Mouse (Mus musculus) left cerebral cortex, adult 8-10 months (tissue): ENCODE measurements at regions not wholly inside any gene's neighbourhood (a gene's known extent, or its start where the extent isn't known, plus 50 kb on each side); places are given as distances from the start of the nearest gene placed in this dataset.
A peak's percentile ranks its signal among the peaks of the same experiment; 100 is the strongest.

Experiments
- DNase-seq, 2 experiments: peaks; one replicate each; pipeline ENCODE4 v3.0.0; 2022; ENCODE audit warnings: low spot score in 2 of 2

GRCm38 (mm10) chr1:76487481-76487880 lies 941.4 kb downstream of the Slc4a3 start:
- no peak for DNase-seq

DNA sequence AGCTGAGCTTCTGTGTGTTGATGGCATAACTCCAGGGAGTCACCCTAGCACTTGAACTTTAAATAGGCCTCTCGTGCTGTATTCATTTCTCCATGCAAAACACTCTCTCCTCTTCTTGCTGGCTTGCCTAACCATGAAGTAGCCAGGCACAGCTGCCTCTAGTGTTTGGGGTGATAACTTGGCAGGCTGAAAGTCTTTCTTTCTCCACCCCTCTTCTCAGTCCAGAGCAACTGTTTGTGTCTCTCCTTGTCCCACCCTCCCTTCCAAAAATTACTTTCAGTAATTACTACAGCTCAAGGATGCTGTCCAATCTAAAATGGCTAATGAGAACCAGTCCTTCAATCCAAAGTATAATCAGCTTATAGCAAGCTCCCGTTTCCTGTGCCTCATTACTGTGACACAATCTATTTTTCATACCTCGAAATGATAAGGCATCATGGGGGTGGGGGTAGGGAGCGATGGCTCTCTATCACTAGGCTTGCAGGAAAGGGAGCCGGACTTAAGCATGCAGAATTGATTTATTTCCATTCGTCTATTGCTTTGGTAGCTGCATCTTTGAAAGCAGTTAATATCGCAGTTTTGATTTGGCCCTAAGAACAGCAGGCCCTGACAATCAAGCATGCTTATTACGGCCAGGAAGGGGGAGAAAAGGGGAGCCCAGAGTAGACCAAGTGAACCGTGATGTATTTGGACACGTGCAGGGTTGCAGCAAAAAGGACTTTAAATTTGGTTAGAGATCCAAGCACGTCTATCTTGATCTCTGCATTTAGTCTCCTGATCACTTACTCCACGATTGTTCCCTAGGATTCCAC lies 943.8 kb downstream of the Slc4a3 start:
- no peak for DNase-seq

- DNase-seq, result no peak
These were observed 944.7 kb downstream of the Slc4a3 start for GRCm38 (mm10) chr1:76490719-76491118.

DNA sequence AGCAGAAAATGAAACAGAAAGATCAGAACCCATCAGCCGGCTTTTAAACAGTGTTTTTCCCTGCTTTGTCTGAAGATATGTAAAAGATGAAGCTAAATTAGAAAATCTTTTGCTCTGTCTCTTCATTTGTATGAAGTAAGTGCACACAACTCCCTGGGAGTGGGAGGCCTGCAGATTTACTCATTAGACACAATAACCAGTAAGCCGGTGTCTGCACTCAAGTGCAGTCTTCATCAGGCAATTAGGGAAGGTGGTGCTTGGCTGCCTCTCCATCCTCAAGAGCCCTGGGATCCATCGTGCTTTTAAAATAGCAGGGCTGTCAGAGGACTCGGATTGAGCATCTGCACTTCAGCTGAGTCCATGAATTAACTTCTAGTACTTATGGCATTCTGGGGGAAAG lies 945.1 kb downstream of the Slc4a3 start:
- DNase-seq, result peak in 1 of 2 experiments; percentile 49

DNA sequence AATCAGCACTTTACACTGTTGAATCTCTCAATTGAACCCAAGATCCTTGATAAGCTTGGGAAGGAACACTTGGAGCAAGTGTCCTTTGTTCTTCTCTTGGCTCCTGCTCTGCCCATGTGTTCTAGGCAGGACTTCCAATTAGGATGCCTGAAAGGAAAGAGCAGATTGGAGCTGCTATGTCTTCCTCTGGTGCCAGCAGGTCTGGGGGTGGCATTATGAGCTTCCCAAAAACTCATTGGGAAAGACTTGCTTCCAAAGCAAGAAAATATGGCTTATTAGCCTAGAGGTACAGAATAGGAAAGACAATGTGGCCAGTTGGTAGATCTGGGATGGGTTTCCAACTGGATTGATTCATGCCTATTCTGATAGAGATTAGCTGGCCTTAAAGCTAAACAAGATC lies 959.1 kb downstream of the Slc4a3 start:
- peak in 1 of 2 experiments; percentile 46 for DNase-seq

GRCm38 (mm10) chr1:76508821-76509220 lies 962.8 kb downstream of the Slc4a3 start:
- no peak for DNase-seq

- no peak for DNase-seq
These were observed 963.4 kb downstream of the Slc4a3 start for GRCm38 (mm10) chr1:76509486-76509885.

DNA sequence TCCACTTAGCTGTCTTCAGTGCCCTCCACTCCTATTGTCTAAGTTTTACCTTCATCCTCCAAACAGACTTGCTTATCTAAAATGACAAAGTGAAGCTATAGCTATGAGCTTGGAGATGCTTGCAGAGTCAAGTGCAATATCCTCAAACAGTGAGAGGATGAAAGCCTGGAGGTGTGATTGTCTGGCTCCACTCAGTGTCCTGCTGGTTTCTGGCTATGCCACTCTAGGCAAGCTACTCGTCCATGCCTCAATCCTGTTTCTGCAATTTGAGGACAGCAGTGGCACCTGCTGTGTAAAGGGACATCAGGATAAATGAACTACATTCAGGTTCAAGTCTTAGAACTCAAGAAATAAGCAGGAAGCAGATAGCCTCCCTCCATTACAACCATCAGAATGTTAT lies 966.1 kb downstream of the Slc4a3 start:
- DNase-seq, result no peak

GRCm38 (mm10) chr1:76513490-76513889 lies 967.4 kb downstream of the Slc4a3 start:
- no peak for DNase-seq

GRCm38 (mm10) chr1:76529531-76529930 lies 983.5 kb downstream of the Slc4a3 start:
- DNase-seq, result no peak

DNA sequence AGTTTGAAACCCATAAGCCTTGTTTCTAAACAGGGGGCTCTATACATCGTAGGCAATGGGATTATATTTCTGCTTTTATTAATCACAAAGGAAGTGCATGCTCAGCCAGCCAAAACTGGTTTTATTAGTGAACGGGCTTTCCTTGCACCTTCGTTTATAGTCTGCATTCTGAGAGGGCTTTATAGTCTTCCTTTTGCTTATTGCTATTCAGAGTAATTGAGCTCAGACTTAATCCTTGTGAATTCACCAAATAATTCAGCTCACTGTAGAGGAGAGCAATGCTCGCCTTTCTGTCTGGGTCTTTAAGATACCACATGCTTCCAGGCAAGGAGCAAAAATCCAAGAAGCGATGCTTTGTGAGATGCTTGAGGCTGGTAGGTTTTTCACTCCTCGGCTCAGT lies 984.3 kb downstream of the Slc4a3 start:
- DNase-seq, result no peak

DNA sequence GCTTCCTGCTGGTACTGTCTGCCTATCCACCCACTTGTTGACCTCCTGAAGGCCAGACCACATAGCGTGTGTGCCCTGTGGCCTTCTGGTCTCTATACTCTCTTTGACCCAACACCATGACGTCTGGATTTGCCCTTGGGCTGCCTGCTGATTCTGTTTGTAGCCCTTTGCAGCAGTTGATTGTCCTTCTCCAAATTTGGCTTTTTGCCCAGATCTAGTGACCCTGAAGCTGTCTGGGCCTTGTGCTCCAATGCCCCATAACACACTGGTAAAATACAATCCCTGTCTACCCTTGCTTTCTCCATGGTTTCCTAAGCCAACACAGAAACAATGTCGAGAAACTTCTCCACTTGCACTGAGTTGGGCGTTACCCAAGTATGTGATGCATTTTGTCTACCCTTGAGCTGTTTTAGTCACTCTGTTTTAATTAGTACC lies 979.3 kb downstream of the Epha4 start:
- no peak for DNase-seq

- no peak for DNase-seq
These were observed 974.4 kb downstream of the Epha4 start for GRCm38 (mm10) chr1:76540529-76540928.

- no peak for DNase-seq
These were observed 964.0 kb downstream of the Epha4 start for GRCm38 (mm10) chr1:76550876-76551275.

DNA sequence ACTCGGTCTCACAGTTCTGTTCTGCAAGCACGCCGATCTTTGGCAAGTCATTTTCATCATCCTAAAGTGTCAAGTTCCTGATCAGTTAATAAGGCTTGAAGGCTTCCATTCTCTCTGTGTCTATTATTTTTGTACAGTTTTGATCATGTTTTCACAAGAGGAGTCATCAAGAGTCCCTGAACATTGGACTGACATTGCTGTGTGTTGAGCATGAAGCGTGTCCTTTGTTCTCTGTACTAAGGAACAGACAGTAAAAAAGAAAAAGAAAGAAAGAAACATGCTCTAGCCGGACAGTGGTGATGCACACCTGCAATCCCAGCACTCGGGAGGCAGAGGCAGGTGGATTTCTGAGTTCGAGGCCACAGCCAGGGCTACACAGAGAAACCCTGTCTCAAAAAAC lies 955.4 kb downstream of the Epha4 start:
- DNase-seq, result no peak

GRCm38 (mm10) chr1:76575487-76575886 lies 939.4 kb downstream of the Epha4 start:
- no peak for DNase-seq

DNA sequence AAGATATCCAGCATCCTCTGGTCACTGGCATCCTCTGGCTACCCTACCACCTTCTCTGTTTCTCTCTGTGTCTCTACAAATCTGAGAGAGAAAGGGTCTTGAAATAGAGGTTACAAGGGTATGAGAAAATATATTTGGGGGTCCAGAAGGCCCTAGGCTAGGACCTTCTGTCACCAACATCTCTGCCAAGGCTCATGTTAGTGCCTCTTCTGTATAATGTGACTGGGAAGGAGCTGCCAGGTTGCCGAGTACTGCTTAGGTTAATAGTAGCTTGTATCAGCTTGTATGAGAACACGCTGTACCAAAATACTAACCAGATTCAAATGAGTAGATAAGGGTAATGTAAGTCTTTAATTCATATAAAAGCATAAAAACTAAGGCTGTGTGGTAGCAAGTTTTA lies 929.0 kb downstream of the Epha4 start:
- DNase-seq, result no peak

- no peak for DNase-seq
These were observed 889.1 kb downstream of the Epha4 start for GRCm38 (mm10) chr1:76625831-76626230.

GRCm38 (mm10) chr1:76629861-76630260 lies 885.0 kb downstream of the Epha4 start:
- DNase-seq, result no peak

GRCm38 (mm10) chr1:76634071-76634470 lies 880.8 kb downstream of the Epha4 start:
- no peak for DNase-seq

DNA sequence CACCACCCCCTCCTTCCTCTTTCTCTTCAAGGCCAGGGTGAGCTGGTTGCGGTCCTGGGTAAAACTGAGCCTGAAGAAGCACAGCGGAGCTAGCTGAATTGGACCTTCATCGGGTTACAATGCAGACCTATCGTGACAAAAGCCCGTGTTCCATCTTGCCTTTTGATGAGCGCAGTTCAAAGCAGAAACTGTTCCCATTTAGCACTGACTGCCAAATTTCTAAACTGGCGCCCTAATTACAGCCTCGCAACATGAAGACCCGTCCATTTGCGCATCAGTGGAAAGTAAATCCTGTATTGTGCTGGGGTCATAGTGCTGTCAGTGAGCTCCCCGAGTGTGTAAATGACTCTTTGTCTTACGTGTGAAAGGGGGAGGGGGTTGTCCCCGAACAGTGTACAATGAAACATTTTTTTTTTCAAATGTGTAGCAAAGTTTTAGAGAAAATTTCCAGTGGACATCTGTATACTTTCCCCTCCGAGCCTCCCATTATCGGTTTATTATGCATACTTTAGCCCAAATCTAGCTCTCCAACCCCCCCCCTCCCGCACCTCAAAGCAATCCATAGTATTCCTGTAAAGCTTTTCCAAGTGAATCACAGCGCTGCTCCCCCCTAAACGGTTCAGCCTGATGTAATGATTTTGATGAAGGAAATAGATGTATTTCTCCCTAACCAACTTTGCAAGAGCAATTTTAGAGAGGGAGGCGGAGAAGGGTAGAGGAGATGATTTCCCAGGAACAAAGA lies 877.4 kb downstream of the Epha4 start:
- DNase-seq, result peak in 1 of 2 experiments; percentile 16

GRCm38 (mm10) chr1:76638010-76638400 lies 876.9 kb downstream of the Epha4 start:
- no peak for DNase-seq
